Mouse (Mus musculus): Measurements from ENCODE around the gene Pygb.

The Pygb gene

DNA sequence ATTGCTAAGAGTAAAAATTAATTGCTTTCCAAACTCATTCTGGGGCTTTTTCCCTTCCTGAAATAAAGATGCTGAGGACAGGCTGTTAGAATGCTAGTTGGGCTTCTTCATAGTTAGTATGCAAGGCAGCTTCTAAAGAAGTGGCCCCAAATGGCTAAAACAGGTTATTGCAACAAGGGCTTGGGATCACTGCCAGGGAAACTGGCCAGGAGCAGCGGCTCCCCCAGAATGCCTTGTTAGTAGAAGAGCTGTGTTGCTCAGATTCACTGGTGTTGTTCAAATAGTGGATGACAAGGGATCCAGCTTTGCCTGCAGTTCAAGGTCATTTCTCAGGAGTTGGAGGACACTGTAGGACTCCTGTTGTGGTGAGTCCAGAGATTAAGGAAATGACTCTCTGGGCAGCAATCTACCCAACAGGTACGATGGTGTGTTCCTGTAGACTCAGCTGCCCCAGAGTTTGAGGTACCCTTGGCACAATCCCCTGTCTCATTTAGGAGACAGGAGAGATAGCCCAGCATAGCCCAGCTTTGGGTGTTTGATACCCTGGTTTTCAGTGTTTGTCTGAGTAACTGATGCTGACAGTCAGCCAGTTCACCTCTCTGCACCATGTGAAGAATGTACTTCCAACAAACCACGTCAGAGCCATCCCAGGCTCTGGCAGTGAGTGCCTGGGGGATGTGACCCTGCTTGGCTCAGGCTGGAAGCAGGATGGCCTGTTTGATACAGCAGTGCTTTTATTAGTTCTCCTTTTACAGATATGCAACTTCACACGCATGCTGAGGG lies 2.4 kb downstream of the Pygb start:
- DNase-seq (ENCODE audit: low spot score in 2 of 2) = peak; percentile 42 to 78

DNA sequence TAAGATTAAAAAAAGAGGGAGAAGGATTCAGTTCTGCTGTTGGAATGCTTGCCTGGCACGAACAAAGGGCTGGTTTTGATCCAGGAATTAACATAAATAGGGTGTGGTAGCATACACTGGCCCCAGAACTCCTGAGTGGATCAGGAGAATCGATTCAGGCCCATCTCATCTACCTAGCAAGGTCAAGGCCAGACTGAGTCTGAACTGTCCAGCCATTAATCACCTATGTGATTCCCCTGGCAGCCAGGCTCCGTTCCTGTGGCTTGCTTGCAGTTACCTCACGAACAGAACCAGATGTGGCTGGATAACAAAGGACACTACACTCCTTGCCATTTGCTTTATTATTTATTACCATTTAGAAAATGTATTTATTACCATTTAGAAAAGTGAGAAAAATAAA lies 6.8 kb downstream of the Pygb start:
- no peak for DNase-seq (ENCODE audit: low spot score in 2 of 2)

DNA sequence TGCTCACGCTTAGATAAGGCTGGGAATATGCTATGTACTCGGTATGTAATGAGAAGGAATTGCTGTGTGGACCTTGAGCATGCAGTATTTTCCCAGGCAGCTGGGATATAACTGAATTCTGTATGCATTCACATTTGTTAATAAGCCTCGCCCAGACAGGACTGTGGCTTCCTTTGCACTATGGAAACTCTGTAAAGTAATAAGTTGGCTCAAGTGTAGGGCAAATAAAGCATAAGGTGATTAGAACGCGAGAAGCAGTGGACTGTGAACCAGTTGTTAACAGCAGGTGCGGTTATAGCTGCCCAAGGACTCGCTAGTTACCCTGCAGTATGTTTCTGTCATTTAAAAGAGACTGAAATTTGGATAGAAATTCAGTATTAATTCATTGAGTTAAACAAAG lies 11.5 kb downstream of the Pygb start:
- no peak for DNase-seq (ENCODE audit: low spot score in 2 of 2)

DNA sequence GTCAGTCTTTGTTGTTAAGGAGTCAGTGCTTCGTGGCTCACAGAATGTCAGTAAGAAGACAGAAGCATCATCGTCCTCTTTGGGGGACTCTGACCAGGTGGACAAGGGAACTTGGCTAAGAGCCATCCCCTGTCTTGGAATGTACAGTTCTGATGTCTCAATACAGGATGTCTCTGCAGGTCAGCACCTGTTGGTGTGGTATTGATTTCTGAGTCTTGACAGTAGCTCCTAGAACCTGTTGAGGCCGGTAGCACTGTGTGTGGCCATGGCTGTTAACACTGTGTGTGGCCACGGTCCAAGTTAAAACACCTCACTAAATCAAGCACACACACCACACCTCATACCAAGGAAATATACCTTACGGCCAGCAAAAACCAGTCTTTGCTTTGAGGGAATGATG lies 14.1 kb downstream of the Pygb start:
- no peak for DNase-seq (ENCODE audit: low spot score in 2 of 2)

DNA sequence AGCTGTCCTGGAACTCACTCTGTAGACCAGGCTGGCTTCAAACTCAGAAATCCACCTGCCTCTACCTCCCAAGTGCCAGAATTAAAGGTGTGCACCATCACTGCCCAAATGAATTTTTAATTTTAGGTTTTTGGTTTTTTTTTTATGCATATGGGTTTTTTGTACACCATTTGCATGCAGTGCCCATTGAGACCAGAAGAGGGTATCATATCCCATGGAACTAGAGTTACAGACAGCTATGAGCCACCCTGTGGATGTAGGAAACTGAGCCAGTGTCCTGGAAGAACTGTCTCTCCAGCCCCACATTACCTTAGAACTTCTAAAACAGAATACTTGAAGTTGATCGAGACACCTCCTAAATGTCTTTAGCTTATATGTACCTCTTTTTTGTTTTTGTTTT lies 16.5 kb downstream of the Pygb start:
- no peak for DNase-seq (ENCODE audit: low spot score in 2 of 2)

DNA sequence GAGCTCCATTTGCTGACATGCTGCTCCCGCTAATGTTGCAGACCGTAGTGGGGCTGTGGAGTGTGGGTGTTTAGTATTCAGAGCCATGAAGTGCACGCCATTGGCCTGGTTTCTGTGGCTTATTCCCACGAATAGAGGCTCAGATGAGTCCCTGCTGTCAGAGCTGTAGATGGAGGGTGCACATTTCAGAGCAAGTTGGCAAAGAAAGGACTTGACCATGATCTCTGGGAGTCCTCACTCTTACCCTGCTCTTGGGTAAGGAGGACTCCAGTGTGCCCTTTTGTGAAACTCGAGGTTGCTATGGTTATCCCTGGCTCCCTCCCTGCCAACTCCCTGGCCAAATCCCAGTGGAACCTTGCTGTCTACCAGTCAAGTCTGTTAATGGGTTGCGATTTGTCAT lies 21.8 kb downstream of the Pygb start:
- no peak for DNase-seq (ENCODE audit: low spot score in 2 of 2)

DNA sequence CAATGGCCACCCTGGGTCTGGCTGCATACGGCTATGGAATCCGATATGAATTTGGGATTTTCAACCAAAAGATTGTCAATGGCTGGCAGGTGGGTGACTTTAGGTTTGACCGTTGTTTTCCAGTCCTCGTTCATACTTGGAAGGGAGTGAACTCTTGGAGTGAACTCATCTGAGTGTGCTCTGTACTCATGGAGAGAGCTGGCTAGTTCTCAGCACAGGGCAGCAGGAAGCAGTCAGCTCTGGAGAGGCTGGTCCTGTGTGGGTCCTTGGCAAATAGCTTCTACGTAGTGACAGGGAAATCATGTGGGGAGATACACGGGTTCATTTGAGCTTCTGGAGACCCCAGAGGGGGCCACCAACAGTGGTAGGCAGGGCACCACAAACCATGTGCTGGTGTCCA lies 22.3 kb downstream of the Pygb start:
- DNase-seq (ENCODE audit: low spot score in 2 of 2) = no peak

DNA sequence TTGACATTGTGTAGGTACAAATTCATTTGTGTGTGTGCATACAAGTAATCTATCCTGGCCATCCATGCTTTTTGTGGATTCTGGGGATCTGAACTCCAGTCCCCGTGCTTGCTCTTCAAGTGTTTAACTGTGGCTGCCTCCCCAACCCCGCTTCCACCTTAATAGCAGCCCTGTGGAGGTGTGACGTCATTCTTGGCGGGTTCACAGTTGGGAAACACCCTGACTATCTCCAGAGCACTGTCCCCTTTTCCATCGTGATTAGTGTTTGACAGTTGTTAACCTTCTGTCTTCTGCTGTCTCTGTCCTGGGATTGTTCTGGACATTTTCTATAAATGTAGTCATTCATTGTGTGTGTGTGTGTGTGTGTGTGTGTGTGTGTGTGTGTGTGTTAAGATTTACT lies 24.1 kb downstream of the Pygb start:
- DNase-seq (ENCODE audit: low spot score in 2 of 2) = no peak

DNA sequence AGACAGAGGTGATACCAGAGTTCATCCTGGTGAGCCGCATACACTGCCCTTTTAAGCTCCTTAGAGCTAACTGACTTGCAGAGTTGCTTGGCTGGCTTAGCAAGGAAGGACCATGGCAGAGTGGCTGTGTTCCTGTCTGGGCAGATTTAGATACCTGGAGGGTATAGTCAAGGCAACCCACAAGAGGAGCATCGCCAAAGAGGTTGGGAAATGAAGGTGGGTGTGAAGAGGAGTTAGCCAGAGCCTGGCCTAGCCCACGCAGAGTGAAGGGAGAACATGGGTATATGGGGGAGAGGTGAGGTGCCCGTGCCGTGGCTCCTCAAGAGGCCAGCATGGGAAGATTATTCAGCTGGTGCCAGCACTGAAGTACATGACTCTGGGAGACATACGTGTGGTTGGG lies 26.3 kb downstream of the Pygb start:
- DNase-seq (ENCODE audit: low spot score in 2 of 2) = no peak

DNA sequence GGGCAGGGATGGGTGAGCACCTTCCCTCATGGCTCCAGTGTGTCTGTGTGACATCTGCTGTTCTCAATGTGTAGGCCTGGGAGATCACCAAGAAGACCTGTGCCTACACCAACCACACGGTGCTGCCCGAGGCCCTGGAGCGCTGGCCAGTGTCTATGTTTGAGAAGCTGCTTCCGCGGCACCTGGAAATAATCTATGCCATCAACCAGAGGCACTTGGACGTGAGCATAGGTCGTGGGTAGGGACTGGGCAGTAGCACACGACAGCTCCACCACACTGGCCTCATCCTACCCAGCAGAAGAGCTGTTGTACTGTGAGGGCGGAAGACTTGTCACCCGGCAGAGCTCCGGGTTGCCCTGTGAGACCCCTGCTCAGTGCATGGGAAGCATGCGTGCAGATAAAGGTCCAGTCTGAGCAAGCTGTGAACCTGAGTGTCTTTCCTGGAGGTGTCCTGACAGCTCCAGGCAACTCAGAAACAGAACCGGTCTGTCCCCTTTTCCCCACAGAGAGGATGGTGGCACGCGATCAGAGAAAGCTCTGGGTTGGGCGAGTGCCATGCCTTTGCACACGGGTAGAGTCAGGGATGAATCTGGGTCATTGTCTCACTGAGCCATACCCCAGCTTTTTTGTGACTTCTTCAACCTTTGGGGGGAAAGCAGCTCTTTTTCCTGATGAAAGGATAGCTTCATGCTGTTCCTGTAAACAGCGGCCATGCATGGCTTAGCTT lies 30.3 kb downstream of the Pygb start:
- no peak for DNase-seq (ENCODE audit: low spot score in 2 of 2)

DNA sequence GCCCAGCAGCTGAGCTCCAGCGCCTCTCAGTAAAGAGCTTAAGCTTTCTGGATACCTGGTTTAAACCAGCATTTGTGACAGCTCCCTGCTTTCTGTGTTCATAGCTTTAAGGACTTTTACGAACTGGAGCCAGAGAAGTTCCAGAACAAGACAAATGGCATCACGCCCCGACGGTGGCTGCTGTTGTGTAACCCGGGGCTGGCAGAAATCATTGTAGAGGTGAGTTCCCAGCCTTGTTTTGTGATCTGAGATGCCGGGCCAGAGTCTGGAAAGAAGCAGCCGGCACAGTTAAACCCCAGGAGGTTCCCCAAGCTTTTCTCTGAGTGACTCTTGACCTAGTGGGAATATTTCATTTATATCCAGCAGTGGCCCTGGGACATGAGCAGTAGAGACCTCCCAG lies 32.2 kb downstream of the Pygb start:
- no peak for DNase-seq (ENCODE audit: low spot score in 2 of 2)

DNA sequence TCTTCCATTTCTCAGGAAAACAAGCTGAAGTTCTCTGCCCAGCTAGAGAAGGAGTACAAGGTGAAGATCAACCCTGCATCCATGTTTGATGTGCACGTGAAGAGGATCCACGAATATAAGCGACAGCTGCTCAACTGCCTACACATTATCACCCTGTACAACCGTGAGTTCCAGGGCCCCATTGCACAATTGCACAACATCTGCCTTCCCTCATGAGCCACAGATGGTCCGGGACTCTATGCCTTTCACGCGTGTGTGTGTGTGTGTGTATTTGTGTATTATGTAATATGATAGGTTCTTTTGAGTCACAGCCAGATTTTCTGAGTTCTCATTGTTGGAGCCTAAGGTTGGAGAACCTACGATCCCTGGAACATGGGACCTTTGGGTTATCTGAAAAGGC lies 34.2 kb downstream of the Pygb start:
- no peak for DNase-seq (ENCODE audit: low spot score in 2 of 2)

DNA sequence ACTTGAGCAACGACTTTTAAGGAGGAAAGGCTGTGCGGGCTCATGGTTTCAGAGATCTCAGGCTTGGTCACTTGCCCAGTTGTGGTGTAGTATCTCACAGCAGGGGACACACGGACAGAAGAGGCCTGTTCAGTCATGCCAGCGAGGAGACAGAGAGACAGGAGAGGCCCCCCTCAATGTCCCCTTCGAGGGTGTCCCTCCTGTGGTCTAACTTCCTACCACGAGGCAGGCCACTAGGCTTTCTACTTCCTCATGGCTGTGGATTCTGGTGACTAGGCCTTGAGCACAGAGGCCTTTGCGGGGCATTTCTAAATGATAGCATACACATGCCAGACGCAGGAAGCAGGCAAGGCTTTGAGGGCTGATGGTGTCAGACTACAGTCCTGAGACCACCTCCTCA lies 36.5 kb downstream of the Pygb start:
- no peak for DNase-seq (ENCODE audit: low spot score in 2 of 2)

DNA sequence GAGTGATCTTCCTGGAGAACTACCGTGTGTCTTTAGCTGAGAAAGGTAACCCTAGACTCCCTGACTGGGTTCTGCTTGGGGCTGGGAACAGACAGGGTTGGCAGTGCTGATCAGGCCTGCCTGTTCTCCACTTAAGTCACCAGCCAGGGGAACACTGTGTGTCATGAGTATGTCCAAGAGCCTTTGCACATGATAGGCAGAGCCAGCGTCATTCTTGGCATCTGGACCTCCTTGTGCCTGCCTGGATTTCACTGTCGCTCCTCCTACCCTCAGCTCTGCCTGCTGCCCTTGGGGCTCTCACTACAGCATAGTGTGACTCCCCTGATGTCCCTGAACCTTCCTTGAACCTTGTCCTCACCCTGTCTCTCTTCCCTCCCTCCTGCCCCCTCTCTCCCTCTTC lies 39.9 kb downstream of the Pygb start:
- DNase-seq (ENCODE audit: low spot score in 2 of 2) = no peak

DNA sequence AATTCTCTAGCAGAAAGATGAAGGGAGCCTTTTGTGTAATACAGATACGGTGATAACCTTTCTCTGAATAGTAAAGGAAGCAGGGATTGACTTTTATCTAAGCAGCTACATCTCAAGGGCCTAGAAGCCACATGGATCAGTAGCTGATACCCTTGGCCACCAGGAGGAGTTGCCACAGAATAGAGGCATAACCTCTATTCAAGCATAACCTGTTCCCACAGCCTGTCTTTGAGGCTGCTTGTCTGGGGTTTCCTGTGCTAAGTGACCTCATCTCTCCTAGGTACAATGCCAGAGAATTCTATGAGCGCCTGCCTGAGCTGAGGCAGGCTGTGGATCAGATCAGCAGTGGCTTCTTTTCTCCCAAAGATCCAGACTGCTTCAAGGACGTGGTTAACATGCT lies 41.6 kb downstream of the Pygb start:
- DNase-seq (ENCODE audit: low spot score in 2 of 2) = no peak

DNA sequence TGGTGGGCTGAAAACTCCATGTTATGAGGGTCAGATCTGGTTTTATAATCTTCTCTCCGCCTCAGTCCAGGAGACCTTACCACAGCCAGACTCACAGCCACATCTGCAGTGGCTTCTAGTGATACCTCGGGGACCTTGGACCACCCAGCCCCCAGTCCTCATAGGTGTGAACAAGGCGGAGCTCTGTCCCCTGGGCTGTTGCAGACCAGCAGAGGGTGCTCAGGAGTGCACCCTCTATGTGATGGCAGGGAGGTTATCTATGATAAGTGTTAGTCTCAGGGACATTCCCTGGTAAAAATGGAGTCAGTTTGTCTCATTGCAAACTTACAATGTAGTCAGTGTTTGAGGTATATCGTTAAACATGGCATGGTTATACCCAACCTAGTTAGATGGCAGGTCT lies 42.1 kb downstream of the Pygb start:
- DNase-seq (ENCODE audit: low spot score in 2 of 2) = no peak

DNA sequence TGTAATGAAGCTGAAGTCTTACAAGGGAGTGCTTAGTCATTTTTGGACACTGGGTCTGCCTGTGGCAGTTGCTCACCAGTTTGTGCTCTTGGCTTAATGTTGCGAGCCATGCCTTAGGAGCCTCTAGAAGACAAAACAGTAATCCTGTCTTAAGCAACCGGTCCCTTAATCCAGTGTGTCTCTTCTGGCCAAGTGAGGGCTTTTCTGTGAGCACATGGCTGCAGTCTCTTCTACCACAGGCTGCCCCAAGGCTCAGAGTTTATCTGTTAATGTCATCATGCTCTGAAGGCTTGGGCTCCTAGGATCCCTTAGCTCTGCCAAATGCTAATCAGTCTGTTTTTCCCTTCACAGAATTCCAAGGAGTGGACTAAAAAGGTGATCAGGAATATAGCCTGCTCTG lies 43.5 kb downstream of the Pygb start:
- DNase-seq (ENCODE audit: low spot score in 2 of 2) = no peak

DNA sequence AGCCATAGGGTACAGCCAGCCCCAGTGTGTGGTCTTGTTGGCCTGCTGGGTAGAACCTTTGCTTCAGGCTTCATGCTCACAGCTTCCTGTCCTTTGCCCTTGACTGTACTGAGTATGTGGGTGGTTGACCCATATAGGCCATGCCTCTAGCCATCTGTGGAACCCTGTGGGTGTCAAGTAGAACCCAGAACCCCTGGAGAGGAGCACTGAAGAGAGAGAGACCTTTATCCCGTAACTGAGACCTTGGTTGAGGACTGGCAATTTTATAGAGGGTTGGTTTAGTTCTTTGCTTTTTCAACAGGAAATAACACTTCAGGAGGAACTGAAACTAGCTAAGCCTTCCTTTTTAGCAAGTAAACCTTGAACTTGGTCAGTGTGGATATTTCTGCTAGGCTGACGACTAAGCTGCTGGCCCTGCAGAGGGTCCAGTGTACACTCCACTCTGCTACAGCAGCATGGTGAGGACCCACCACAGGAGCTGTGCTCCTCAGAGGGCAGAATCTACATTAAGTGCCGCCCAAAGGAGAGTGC lies 44.4 kb downstream of the Pygb start:
- DNase-seq (ENCODE audit: low spot score in 2 of 2) = no peak

DNA sequence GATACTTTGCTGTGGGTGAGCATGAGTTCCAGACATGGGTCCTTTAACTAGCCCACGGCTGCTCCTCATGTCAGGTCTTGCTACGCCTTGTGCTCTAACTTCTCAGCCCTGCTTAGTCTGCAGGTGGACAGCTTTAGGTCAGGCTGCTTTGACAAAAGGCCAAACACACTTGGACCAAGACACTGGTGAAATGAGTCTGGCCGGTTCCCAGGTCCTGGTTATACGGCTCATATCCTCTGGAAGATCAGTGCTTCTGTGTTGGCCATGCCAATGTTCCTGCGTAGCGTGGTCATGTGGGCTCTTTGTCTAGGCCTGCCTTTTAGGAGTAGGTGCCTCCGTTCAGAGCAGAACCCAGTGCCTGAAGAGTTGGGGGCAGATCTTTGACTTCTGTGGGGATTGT lies 45.5 kb downstream of the Pygb start:
- no peak for DNase-seq (ENCODE audit: low spot score in 2 of 2)

DNA sequence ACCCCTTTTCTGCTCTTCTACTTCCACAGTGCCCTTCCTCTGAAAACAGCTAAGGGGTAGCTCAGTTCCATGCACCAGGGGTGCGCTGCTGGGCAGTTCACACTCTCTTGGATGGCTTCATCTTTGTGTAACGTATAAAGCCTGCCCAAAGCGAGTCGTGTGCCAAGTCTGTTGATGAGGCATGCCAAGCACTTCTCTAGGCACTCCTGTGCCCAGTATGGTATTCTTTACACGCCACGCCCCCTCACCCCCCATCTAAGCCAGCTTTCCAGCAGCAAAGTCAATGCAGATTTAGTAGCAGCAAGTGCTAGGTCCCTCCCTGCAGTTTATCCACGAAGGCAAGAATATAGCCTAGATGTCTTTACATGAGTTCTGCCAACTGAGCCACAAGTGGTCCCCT lies 48.1 kb downstream of the Pygb start:
- DNase-seq (ENCODE audit: low spot score in 2 of 2) = no peak

DNA sequence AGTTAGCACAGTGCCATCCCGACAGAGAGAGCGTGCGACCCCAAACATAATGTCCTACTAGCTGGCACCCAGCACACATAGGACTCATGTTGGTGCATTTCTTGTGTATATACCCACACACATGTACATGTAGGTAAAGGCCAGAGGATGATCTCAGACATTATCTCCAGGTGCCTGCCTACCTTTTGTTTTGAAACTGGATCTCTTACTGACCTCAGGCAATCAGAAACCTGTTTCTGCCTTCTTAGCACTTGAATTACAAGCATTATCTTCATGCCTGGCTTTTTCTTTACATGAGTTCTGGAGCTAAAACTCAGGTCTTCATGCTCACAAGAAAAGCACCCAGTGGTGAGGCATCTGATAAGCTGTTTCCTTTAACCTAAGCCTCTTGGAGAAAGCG lies 49.4 kb downstream of the Pygb start:
- no peak for DNase-seq (ENCODE audit: low spot score in 2 of 2)

DNA sequence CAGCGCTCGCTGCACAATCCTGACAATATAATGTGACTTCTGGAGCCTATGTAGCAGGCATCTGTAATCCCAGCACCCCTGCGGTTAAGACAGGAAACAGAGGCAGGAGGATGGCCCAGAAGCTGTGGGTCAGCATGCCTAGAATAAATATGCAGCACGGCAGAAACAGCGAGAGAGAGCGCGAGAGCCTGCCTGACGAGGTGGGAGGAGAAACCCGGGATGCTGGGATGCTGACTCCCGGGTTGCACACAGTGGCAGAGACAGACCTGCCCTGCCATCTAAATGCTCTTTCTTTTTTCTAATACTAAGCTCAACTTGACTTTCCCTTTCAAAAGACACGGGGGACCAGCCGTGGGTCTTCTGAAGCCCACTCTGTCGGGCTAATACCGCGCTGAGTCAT lies 50.4 kb downstream of the Pygb start:
- DNase-seq (ENCODE audit: low spot score in 2 of 2) = no peak

DNA sequence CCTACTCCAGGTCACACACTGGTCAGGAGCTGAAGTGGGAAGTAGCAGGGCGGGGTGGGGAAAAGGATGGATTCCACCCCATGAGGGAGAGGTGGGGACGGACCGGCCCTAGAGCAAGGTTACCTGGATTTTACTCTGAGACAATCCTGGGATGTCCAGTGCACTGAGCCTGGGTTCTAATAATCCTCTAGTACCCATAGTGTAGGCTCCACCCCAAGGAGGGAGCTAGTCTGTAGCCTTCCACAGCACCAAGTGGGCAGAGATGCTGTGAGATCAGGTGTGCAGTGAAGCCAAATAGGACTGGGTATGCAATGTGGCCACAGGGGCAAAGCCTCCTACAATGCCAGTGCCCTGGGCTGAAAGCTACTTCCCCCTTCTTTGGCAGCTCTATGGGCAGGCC lies 51.2 kb downstream of the Pygb start:
- DNase-seq (ENCODE audit: low spot score in 2 of 2) = no peak
